Mouse (Mus musculus): ENCODE data around the gene Hykk. TPM values are rescaled to one million over a fixed set of nuclear protein-coding genes. Genes with fewer than 3 reads are reported as not detected.

Hykk gene
- polyA plus RNA-seq (2015; fragmentation: Nextera tagmentation; extraction: Ambion mirVana), result 1.5 and 1.6 TPM in 2 replicates

DNA sequence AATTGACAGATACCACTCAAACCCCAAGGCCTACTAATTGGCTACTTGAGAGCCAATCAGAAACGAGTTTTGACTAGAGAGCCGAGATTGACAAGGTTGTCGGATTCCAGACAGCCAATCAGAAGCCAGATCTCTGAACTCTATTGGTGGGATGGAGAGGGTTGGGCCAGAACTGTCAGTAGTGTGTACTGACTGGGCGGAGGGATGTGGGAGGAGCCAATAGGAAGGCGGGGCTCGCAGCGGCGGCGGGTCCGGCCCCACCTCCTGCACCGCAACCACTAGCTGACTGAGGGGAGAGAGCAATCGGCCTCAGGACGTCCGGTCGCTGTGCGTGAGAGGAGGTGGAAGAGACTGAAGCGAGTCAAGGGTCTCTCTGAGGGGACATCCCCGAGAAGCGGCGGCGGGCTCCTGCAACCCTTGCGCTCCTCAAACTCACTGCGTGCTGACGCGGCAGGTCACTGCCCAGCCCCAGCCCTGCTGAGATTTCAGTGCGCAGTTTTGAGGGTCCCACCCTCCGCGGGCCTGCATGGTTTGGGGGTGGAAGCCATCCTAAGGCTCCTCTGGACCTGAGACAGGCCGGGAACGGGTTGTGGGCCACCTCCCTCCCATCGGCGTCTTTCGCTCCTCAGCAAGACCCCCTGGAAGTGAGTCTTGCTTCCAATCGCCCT lies at the start of gene Hykk:
Hykk (plus strand) TSS at position 274 of the 668 bp plus-strand sequence.
- peak within 1 kb of the TSS; percentile 72 for H3K9ac ChIP-seq (replicated peaks; ENCODE audit: low read depth, low read length)
- H3K36me3 ChIP-seq (ENCODE audit: control insufficient read depth, insufficient read depth), result 0 out of 2 replicates have a peak, but pooled peaks cover 3% of the 10 kb centered on the region
- ATAC-seq, result peak; percentile 99
- H3K4me2 ChIP-seq (ENCODE audit: low read length), result peak within 1 kb of the TSS; percentile 94
- H3K27ac ChIP-seq (ENCODE audit: low read length), result no peak within 1 kb of the TSS
- H3K4me1 ChIP-seq (replicated peaks; ENCODE audit: control insufficient read depth, insufficient read depth, low read length), result peaks cover 5% of the 10 kb centered on the region
- no peaks in the 10 kb centered on the region; the same call in 1 of the 2 replicates for H3K9me3 ChIP-seq (ENCODE audit: control insufficient read depth, low read length)
- under 1% methylated on average over 34 of the region's 34 CpGs for WGBS
- H3K4me3 ChIP-seq (replicated peaks; ENCODE audit: low read length), result peak within 1 kb of the TSS; percentile 60
- no peaks in the 10 kb centered on the region for H3K27me3 ChIP-seq (replicated peaks; ENCODE audit: control insufficient read depth, insufficient read depth, low read length)

DNA sequence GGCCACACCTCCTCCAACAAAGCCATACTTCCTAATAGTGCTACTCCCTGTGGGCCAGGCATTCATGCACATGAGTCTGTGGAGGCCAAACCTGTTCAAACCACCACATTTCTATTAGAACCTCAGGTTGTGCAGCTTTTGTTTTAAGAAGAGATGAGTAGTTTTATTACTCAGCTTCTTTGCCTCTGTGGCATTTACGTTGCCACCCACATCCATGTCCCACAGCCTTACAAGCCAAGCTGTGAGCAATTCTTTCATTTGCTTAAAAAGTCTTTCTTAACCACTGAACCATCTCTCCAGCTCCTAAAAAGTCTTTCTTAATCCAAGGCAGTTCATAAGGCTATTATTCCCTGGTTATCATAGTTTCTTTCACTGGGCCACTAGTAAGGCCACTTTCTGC lies 38.3 kb upstream of the Hykk start:
- no peak for ATAC-seq
- no peak overlapping the region for H3K9ac ChIP-seq (replicated peaks; ENCODE audit: low read depth, low read length)
- H3K36me3 ChIP-seq (ENCODE audit: control insufficient read depth, insufficient read depth), result peaks cover 7% of the 10 kb centered on the region; the same call in 1 of the 2 replicates
- no peaks in the 10 kb centered on the region for H3K4me1 ChIP-seq (replicated peaks; ENCODE audit: control insufficient read depth, insufficient read depth, low read length)
- 100% methylated on average over 1 of the region's 1 CpGs for WGBS
- no peak overlapping the region for H3K4me3 ChIP-seq (replicated peaks; ENCODE audit: low read length)
- no peaks in the 10 kb centered on the region for H3K27me3 ChIP-seq (replicated peaks; ENCODE audit: control insufficient read depth, insufficient read depth, low read length)
- H3K9me3 ChIP-seq (ENCODE audit: control insufficient read depth, low read length), result no peaks in the 10 kb centered on the region
- H3K4me2 ChIP-seq (ENCODE audit: low read length), result no peak overlapping the region
- no peak overlapping the region for H3K27ac ChIP-seq (ENCODE audit: low read length)

DNA sequence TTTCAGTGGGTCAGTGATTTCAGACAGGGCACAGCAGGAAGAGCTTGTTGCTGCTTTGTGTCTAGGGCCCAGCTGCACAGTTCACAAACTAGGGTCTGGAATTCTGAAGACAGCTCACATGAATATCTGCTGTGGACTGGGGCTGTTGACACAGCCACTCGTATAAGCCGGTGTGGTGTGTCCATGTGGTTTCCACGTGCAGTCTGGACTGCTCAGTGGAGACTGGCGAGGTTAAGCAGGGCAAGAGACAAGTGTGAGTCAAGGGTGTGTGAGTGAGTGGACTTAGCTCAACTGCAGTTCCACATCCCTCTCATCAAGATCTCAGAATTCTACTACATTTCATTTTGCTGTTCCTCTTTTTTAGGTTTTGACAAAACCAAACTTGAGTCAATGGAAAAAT lies 25.0 kb upstream of the Hykk start:
- H3K9me3 ChIP-seq (ENCODE audit: control insufficient read depth, low read length), result no peaks in the 10 kb centered on the region
- 92% methylated on average over 4 of the region's 4 CpGs for WGBS
- no peaks in the 10 kb centered on the region for H3K4me1 ChIP-seq (replicated peaks; ENCODE audit: control insufficient read depth, insufficient read depth, low read length)
- ATAC-seq, result no peak
- no peak overlapping the region for H3K9ac ChIP-seq (replicated peaks; ENCODE audit: low read depth, low read length)
- H3K4me2 ChIP-seq (ENCODE audit: low read length), result no peak overlapping the region
- H3K4me3 ChIP-seq (replicated peaks; ENCODE audit: low read length), result no peak overlapping the region
- no peaks in the 10 kb centered on the region for H3K27me3 ChIP-seq (replicated peaks; ENCODE audit: control insufficient read depth, insufficient read depth, low read length)
- H3K36me3 ChIP-seq (ENCODE audit: control insufficient read depth, insufficient read depth), result peaks cover 27% of the 10 kb centered on the region
- no peak overlapping the region for H3K27ac ChIP-seq (ENCODE audit: low read length)

DNA sequence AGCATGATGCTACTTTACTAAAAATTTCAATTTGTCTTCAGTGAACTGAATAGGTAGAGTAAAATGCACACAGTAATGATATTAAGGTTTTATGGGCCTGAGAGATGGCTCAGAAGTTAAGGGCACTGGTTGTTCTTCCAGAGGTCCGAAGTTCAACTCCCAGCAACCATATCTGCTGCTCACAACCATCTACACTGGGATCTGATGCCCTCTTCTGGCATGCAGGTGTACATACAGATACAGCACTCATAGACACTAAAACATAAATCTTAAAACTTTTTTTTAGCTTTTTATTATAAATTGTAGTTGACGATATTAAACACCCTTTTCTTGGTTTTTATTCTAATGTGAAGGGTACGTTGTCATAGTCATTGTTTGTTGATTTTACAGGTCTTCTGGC lies 20.0 kb upstream of the Hykk start:
- no peak overlapping the region for H3K4me3 ChIP-seq (replicated peaks; ENCODE audit: low read length)
- no peak overlapping the region for H3K9ac ChIP-seq (replicated peaks; ENCODE audit: low read depth, low read length)
- WGBS, result 95% methylated on average over 3 of the region's 3 CpGs
- H3K27me3 ChIP-seq (replicated peaks; ENCODE audit: control insufficient read depth, insufficient read depth, low read length), result no peaks in the 10 kb centered on the region
- no peak for ATAC-seq
- no peaks in the 10 kb centered on the region for H3K9me3 ChIP-seq (ENCODE audit: control insufficient read depth, low read length)
- H3K36me3 ChIP-seq (ENCODE audit: control insufficient read depth, insufficient read depth), result peaks cover 30% of the 10 kb centered on the region
- H3K4me1 ChIP-seq (replicated peaks; ENCODE audit: control insufficient read depth, insufficient read depth, low read length), result no peaks in the 10 kb centered on the region
- no peak overlapping the region for H3K4me2 ChIP-seq (ENCODE audit: low read length)
- no peak overlapping the region for H3K27ac ChIP-seq (ENCODE audit: low read length)

DNA sequence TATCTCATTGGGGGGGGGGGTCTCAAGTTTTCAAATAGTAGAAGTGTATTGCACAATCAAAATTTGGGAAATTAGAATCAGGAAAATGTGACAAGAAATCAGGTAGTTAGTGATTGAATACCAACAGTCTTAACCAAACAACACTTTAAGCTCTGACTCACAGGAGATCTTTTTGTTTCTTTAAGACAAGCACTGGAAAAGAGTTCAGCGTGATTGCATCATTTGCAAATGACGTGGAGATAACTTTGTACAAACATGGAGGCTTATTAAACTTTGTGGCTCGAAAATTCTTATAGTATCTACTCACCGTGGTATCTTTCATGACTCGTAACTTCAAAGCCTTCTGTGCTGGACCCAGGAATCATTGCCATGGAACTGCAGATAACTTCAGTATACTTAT lies 7.6 kb upstream of the Hykk start:
- Histone ChIP-seq H3K36me3 (ENCODE audit: control insufficient read depth, insufficient read depth) (peaks cover 34% of the 10 kb centered on the region), H3K4me3 (replicated peaks; ENCODE audit: low read length) (no peak overlapping the region), H3K27me3 (replicated peaks; ENCODE audit: control insufficient read depth, insufficient read depth, low read length) (no peaks in the 10 kb centered on the region), H3K9ac (replicated peaks; ENCODE audit: low read depth, low read length) (no peak overlapping the region), H3K27ac (ENCODE audit: low read length) (no peak overlapping the region), H3K4me1 (replicated peaks; ENCODE audit: control insufficient read depth, insufficient read depth, low read length) (no peaks in the 10 kb centered on the region), H3K4me2 (ENCODE audit: low read length) (no peak overlapping the region), H3K9me3 (ENCODE audit: control insufficient read depth, low read length) (no peaks in the 10 kb centered on the region)
- ATAC-seq, result no peak
- 94% methylated on average over 5 of the region's 5 CpGs for WGBS

DNA sequence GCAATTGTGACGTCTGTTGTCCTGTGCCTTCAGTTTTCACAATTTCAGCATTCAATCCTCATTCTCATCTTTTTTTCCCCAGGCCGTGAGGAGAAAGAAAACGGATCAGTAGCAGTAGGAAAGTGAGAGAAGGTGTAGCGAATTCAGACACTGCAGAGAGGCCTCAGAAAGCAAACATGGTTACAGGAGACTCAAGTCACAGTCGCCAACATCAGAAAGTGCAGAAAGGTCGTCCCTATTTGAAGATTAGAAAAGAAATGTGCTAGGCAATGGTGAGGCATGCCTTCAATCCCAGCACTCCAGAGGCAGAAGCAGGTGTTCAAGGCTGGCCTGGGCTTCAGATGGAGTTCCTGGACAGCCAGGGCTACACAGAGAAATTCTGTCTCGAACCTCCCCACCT lies 1.5 kb upstream of the Hykk start:
- 76% methylated on average over 7 of the region's 7 CpGs for WGBS
- Histone ChIP-seq H3K36me3 (ENCODE audit: control insufficient read depth, insufficient read depth) (peaks cover 5% of the 10 kb centered on the region; the same call in 1 of the 2 replicates), H3K4me2 (ENCODE audit: low read length) (no peak overlapping the region), H3K27ac (ENCODE audit: low read length) (no peak overlapping the region), H3K9ac (replicated peaks; ENCODE audit: low read depth, low read length) (no peak overlapping the region), H3K27me3 (replicated peaks; ENCODE audit: control insufficient read depth, insufficient read depth, low read length) (no peaks in the 10 kb centered on the region), H3K4me1 (replicated peaks; ENCODE audit: control insufficient read depth, insufficient read depth, low read length) (peaks cover 5% of the 10 kb centered on the region), H3K4me3 (replicated peaks; ENCODE audit: low read length) (no peak overlapping the region), H3K9me3 (ENCODE audit: control insufficient read depth, low read length) (no peaks in the 10 kb centered on the region; the same call in 1 of the 2 replicates)
- no peak for ATAC-seq

DNA sequence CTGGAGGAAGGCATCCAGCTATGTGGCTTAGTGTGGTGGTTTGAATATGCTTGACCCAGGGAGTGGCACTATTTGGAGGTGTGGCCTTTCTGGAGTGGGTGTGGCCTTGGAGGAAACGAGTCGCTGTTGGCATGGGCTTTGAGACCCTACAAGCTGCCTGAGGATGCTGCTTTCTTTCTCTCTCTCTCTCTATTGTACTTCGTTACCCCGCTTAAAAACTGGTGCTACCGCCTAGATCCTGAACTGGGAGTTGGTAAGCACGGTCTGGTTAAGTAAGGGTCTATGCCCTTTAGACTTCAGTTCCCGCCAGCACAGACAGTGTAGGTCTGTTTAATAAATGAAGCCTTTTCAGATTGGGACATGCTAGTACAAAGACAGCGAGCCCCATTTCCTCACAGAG lies 682 bp upstream of the Hykk start:
- no peak overlapping the region; the same call in 1 of the 2 replicates for H3K4me3 ChIP-seq (replicated peaks; ENCODE audit: low read length)
- no peaks in the 10 kb centered on the region for H3K27me3 ChIP-seq (replicated peaks; ENCODE audit: control insufficient read depth, insufficient read depth, low read length)
- H3K9ac ChIP-seq (replicated peaks; ENCODE audit: low read depth, low read length), result no peak overlapping the region
- no peak overlapping the region for H3K27ac ChIP-seq (ENCODE audit: low read length)
- H3K4me1 ChIP-seq (replicated peaks; ENCODE audit: control insufficient read depth, insufficient read depth, low read length), result peaks cover 5% of the 10 kb centered on the region
- no peaks in the 10 kb centered on the region; the same call in 1 of the 2 replicates for H3K9me3 ChIP-seq (ENCODE audit: control insufficient read depth, low read length)
- peaks cover 5% of the 10 kb centered on the region; the same call in 1 of the 2 replicates for H3K36me3 ChIP-seq (ENCODE audit: control insufficient read depth, insufficient read depth)
- WGBS, result 62% methylated on average over 8 of the region's 8 CpGs
- peak overlapping the region; percentile 94 for H3K4me2 ChIP-seq (ENCODE audit: low read length)
- no peak; the same call in 1 of the 2 replicates for ATAC-seq

DNA sequence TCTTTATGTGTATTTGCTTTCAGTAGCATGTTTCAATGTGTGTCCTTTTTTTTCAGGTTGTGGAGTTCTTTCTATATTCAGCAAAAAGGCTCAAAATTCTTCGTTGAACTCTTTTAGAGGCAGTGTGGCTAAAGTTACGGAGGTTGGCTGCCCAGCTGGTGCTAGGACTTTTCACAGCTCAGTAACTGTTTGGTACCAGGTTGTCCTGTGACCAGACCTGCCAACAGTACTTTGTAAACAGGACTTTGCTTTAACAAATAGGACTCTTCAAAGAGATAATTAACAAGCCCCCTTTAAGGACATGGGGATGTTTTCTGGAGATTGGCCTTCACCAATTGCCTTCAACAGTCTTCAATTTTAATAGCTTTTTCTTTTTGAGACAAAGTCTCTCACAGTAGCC lies 1.1 kb downstream of the Hykk start:
- ATAC-seq, result no peak
- H3K4me3 ChIP-seq (replicated peaks; ENCODE audit: low read length), result no peak overlapping the region
- WGBS, result 73% methylated on average over 2 of the region's 2 CpGs

DNA sequence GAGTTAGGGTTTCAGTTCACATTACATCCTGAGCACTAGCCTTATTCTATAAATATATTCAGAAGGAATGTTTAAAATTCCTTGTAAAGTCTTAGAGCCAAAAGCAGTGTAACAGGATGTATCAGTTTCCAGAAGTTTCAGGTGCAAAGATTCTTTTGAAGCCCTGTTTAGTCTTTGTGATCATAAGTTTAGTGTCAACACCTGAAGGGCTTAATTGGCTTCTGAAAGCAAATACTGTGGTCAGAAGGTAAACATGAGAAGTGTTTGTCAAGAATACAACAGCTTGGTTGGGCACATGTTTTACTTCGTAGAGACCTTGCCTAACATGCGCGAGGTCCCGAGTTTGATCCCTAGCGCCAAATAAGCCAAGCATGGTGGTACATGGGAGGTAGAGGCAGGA lies 1.7 kb downstream of the Hykk start:
- no peak overlapping the region for H3K9ac ChIP-seq (replicated peaks; ENCODE audit: low read depth, low read length)
- no peak overlapping the region for H3K4me2 ChIP-seq (ENCODE audit: low read length)
- no peaks in the 10 kb centered on the region for H3K27me3 ChIP-seq (replicated peaks; ENCODE audit: control insufficient read depth, insufficient read depth, low read length)
- no peak for ATAC-seq
- peaks cover 5% of the 10 kb centered on the region for H3K4me1 ChIP-seq (replicated peaks; ENCODE audit: control insufficient read depth, insufficient read depth, low read length)
- H3K36me3 ChIP-seq (ENCODE audit: control insufficient read depth, insufficient read depth), result no peaks in the 10 kb centered on the region
- no peak overlapping the region for H3K27ac ChIP-seq (ENCODE audit: low read length)
- no peak overlapping the region for H3K4me3 ChIP-seq (replicated peaks; ENCODE audit: low read length)
- no peaks in the 10 kb centered on the region; the same call in 1 of the 2 replicates for H3K9me3 ChIP-seq (ENCODE audit: control insufficient read depth, low read length)
- 95% methylated on average over 5 of the region's 5 CpGs for WGBS

More for the DNA sequence above, 1.1 kb downstream of the Hykk start:
- Histone ChIP-seq H3K27me3 (replicated peaks; ENCODE audit: control insufficient read depth, insufficient read depth, low read length) (no peaks in the 10 kb centered on the region), H3K4me2 (ENCODE audit: low read length) (no peak overlapping the region), H3K9ac (replicated peaks; ENCODE audit: low read depth, low read length) (no peak overlapping the region), H3K36me3 (ENCODE audit: control insufficient read depth, insufficient read depth) (0 out of 2 replicates have a peak, but pooled peaks cover 1% of the 10 kb centered on the region), H3K27ac (ENCODE audit: low read length) (no peak overlapping the region), H3K4me1 (replicated peaks; ENCODE audit: control insufficient read depth, insufficient read depth, low read length) (peaks cover 5% of the 10 kb centered on the region), H3K9me3 (ENCODE audit: control insufficient read depth, low read length) (no peaks in the 10 kb centered on the region; the same call in 1 of the 2 replicates)
